Comparison of ENCODE assay signal across 25 mouse cellular contexts in the genomic region with DNA sequence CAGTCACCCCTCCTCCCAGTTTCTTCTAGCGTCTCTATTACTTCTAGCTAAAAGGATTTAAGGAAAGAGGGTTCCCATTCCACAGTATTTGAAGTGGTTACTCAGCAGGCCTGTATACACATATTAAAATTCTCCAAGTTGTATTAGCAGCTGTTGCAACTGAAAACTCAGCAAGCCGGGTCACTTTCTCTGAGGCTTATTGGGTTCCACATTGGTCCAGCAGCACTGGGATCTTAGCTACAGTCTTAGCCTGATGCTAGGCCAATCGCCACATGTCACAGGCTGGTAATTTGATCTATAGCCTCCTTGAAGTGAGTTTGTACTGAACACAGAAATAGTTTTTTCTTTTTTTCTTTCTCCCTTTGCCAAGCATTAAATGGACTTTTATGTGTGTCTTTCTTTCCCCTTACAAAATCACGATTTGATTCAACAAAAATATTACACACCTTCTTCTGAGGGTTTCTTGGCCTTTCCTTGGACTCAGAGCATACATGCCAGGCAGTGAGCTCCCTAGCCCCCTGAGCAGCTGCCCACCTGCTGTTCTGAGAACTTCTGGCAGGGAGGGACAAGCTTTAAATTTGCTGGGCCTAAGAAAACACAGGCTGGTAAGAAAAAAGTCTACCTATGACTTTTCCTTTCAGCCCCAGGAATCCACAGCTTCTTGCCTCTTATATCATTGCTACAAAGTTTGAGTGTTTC.
A peak's percentile ranks its signal among the peaks of the same experiment; 100 is the strongest.
DNase-seq lines count a peak whose midpoint lies in the region; ATAC-seq and TF ChIP-seq lines count a peak whose summit lies in the region.
"Had no signal": no experiment of that assay in that cellular context is flagged by ENCODE, and none has a peak within 500 bp of the region (broad histone marks: within the 10 kb centered on the region; RNA-seq: fewer than 3 reads in every experiment).

No protein-coding gene starts in this region.

- no peak overlapping the region for H3K9ac ChIP-seq in kidney, embryonic 15.5 days
- H3K9ac ChIP-seq in lung, embryonic 14.5 days = no peak overlapping the region
- H3K9ac ChIP-seq in limb, embryonic 15.5 days = no peak overlapping the region
- H3K9ac ChIP-seq: embryonic facial prominence, embryonic 15.5 days; forebrain, postnatal 0 days; hindbrain, embryonic 12.5 days; hindbrain, embryonic 15.5 days had no signal

- 57% methylated on average over 4 of the region's 4 CpGs for WGBS in kidney, embryonic 15.5 days
- 52% methylated on average over 4 of the region's 4 CpGs for WGBS in lung, embryonic 14.5 days
- WGBS in limb, embryonic 15.5 days = 26% methylated on average over 4 of the region's 4 CpGs

- no peak overlapping the region for H3K4me3 ChIP-seq in kidney, embryonic 15.5 days (replicated peaks)
- H3K4me3 ChIP-seq in lung, embryonic 14.5 days (ENCODE audit: low read depth, low read length) = no peak overlapping the region
- no peak overlapping the region for H3K4me3 ChIP-seq in limb, embryonic 15.5 days
- no peak overlapping the region for H3K4me3 ChIP-seq in layer of hippocampus, adult 2 months
- H3K4me3 ChIP-seq: embryonic facial prominence, embryonic 15.5 days; gastrocnemius, adult 2 months; hindbrain, embryonic 12.5 days; hindbrain, embryonic 15.5 days had no signal

- H3K4me2 ChIP-seq in kidney, embryonic 15.5 days = no peak overlapping the region
- no peak overlapping the region for H3K4me2 ChIP-seq in lung, embryonic 14.5 days
- no peak overlapping the region for H3K4me2 ChIP-seq in limb, embryonic 15.5 days
- H3K4me2 ChIP-seq: embryonic facial prominence, embryonic 15.5 days; heart, embryonic 11.5 days; hindbrain, embryonic 12.5 days; hindbrain, embryonic 15.5 days had no signal

- DNase-seq in kidney, postnatal 25 days = no peak
- no peak for DNase-seq in lung, embryonic 14.5 days
- DNase-seq in lung, postnatal 14 days = no peak
- DNase-seq in lung, postnatal 36 days = peak; percentile 30
- DNase-seq in lung, postnatal 4 days = no peak
- DNase-seq in layer of hippocampus, adult 2 months (ENCODE audit: low spot score in 2 of 2) = no peak
- DNase-seq: adrenal gland, postnatal 14 days; B cell, adult 2 months; cerebellum, adult 11 months; cerebellum, adult 2 months; cerebellum, adult 9-11 months; cerebellum, postnatal 25 days; forebrain, postnatal 0 days; gastrocnemius, adult 2 months; gastrocnemius, postnatal 14 days had no signal

- H3K27me3 ChIP-seq in kidney, embryonic 15.5 days = no peaks in the 10 kb centered on the region
- no peaks in the 10 kb centered on the region for H3K27me3 ChIP-seq in lung, embryonic 14.5 days (ENCODE audit: insufficient read depth, low read length)
- no peaks in the 10 kb centered on the region for H3K27me3 ChIP-seq in limb, embryonic 15.5 days
- H3K27me3 ChIP-seq: CH12.LX; embryonic facial prominence, embryonic 15.5 days; hindbrain, embryonic 12.5 days; hindbrain, embryonic 15.5 days; Patski had no signal

- H3K9me3 ChIP-seq in kidney, embryonic 15.5 days (replicated peaks) = no peaks in the 10 kb centered on the region
- no peaks in the 10 kb centered on the region for H3K9me3 ChIP-seq in lung, embryonic 14.5 days (ENCODE audit: low read depth, low read length)
- no peaks in the 10 kb centered on the region for H3K9me3 ChIP-seq in limb, embryonic 15.5 days
- H3K9me3 ChIP-seq: embryonic facial prominence, embryonic 15.5 days; G1E; hindbrain, embryonic 12.5 days; hindbrain, embryonic 15.5 days had no signal

- H3K4me1 ChIP-seq in kidney, embryonic 15.5 days = no peaks in the 10 kb centered on the region
- H3K4me1 ChIP-seq in lung, embryonic 14.5 days (ENCODE audit: insufficient read depth) = no peaks in the 10 kb centered on the region
- H3K4me1 ChIP-seq in limb, embryonic 15.5 days = peaks cover 14% of the 10 kb centered on the region; the same call in 1 of the 2 replicates
- H3K4me1 ChIP-seq: embryonic facial prominence, embryonic 15.5 days; hindbrain, embryonic 12.5 days; hindbrain, embryonic 15.5 days had no signal

- no peaks in the 10 kb centered on the region for H3K36me3 ChIP-seq in kidney, embryonic 15.5 days
- H3K36me3 ChIP-seq in lung, embryonic 14.5 days (ENCODE audit: insufficient read depth) = no peaks in the 10 kb centered on the region
- no peaks in the 10 kb centered on the region for H3K36me3 ChIP-seq in limb, embryonic 15.5 days
- H3K36me3 ChIP-seq: embryonic facial prominence, embryonic 15.5 days; G1E; hindbrain, embryonic 12.5 days; hindbrain, embryonic 15.5 days had no signal

- no peak for TF ChIP-seq CTCF in lung, embryonic 14.5 days (IDR thresholded peaks at IDR 0.05; ENCODE audit: low read depth)
- TF ChIP-seq CTCF in layer of hippocampus, adult 2 months (conservative IDR thresholded peaks at IDR 0.05) = no peak

- H3K27ac ChIP-seq in kidney, embryonic 15.5 days = 0 out of 2 replicates have a peak overlapping the region, but pooled peaks have one; percentile 2
- 0 out of 2 replicates have a peak overlapping the region, but pooled peaks have one; percentile 12 for H3K27ac ChIP-seq in lung, embryonic 14.5 days (ENCODE audit: low read depth)
- peak overlapping the region; percentile 63 for H3K27ac ChIP-seq in limb, embryonic 15.5 days
- no peak overlapping the region for H3K27ac ChIP-seq in layer of hippocampus, adult 2 months
- H3K27ac ChIP-seq: embryonic facial prominence, embryonic 15.5 days; gastrocnemius, adult 2 months; hindbrain, embryonic 12.5 days; hindbrain, embryonic 15.5 days had no signal

- no peak for ATAC-seq in kidney, embryonic 15.5 days (replicated peaks; ENCODE audit: low FRiP score)
- no peak for ATAC-seq in lung, embryonic 14.5 days (ENCODE audit: insufficient read depth)
- peak; percentile 67 for ATAC-seq in limb, embryonic 15.5 days (ENCODE audit: insufficient number of reproducible peaks, low FRiP score, low TSS enrichment, low read depth)
- ATAC-seq: forebrain, embryonic 14.5 days; forebrain, postnatal 0 days; Patski had no signal
